Mouse (Mus musculus) MN1 (cell line): ENCODE measurements around the gene Acvr1.

Source experiments
- DNase-seq: peaks from one replicate; pipeline ENCODE4 v3.0.0-alpha.2; 2016; ENCODE audit warnings: low spot score

Acvr1 gene

GRCm38 (mm10) chr2:58408926-58409634, 157.9 kb downstream of the Acvr1 start:
- no peak for DNase-seq

DNA sequence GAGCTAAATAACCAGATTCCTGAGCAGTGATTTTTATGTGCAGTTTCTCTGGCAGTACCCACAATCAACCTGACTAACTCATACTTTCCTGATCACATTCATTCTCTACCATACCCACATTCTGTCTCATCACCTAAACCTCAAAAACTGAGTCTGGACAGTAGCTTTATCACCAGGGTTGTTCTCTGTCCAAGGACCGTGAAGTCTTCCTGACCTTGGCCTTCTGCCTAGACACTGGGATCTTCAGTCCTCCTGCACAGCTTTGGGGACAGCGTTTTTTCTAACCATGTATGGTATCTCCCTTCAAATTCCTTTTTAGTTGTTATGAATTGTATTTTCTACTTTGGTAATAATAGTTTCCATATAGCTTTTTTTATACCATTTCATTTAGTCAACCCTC, 163.5 kb downstream of the Acvr1 start:
- no peak for DNase-seq

DNA sequence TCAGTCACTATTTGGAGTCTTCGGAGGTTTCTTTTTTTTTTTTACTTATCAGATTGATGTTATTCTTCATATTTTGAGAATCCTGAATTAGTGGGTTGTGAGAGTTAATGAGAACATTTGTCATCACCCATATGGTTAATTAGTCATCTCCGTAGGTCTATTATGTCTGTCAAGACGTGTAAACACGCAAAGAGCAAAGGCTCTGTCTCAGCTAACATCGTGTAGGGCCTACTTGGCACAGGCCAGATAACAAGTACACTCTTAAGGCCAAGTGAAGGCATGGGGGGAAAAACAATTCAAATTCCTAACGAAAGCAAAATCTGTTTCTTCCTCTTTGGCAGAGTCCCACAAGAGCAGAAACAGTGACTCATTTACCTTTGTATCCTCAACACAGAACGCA, 178.4 kb downstream of the Acvr1 start:
- DNase-seq, result no peak

GRCm38 (mm10) chr2:58380020-58380419, 186.9 kb downstream of the Acvr1 start:
- DNase-seq, result no peak

DNA sequence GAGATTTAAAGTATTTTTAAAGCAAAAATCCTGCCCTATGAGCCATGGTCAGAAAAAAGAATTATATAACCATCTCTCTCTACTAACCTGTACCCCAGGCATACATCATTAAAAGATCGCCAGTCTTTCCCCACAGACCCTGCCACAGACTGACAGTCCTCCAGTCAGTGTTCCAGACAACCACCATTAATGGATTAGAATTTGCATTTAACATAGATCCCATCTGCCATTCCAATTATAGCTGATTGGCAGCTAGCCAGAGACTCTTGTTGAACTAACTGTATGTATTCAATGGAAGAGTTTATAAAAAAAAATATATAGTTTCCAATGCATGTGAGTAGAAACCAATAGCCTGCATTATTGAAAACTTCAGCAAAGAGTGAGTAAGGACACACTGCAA, 187.5 kb downstream of the Acvr1 start:
- DNase-seq, result no peak

- DNase-seq, result no peak
Measured at GRCm38 (mm10) chr2:58377417-58378130, 189.4 kb downstream of the Acvr1 start.

DNA sequence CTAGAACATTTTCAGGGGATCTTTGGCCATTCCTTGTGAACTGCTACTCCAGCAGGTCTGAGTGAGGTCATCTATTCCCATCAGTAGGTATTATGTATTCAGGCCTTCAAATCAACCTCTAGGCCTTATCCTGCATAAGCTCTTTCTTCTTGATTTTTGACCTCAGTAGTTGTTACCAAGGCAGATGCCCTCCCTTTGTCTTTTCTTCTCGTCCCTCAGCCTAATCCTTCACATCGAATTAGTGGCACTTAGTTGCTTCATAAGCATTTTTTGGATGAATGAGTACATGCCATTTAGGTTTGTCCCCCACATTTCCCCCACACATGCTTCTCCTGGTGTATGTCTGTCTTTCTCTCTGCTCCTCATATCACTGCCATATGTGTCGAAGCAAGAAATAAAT, 200.8 kb downstream of the Acvr1 start:
- no peak for DNase-seq

DNA sequence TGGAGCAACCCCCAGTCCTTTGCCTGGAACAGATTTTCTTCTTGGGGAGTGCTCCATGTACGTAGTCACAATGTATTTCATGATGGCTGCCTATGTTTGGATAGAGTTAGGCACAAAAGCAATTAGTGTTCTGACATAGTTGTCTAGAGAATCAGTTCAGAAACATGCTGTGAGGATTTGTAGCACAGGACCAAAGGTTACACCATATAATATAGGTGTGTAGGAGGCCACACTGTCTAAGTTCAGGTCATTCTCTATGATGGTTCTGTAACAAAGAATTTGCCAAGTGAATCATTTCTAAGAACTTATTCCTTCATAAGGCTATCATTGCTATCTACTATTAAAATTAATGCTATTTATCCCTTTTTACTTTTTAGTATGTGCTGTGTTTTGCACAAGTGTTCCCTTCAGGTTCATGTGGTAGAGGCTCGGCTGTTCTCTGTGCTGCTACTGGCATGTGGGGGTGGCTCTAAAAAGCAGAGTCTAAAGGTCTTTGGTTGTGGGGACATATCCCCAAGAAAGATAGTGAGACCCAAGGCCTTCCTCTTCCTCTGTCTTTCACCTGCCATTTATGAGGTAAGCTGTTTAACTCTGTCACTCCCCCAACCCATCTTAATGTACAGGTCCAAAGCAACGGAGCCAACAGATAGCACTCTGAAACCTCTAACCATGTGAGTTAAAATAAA, 205.5 kb downstream of the Acvr1 start:
- DNase-seq, result no peak

DNA sequence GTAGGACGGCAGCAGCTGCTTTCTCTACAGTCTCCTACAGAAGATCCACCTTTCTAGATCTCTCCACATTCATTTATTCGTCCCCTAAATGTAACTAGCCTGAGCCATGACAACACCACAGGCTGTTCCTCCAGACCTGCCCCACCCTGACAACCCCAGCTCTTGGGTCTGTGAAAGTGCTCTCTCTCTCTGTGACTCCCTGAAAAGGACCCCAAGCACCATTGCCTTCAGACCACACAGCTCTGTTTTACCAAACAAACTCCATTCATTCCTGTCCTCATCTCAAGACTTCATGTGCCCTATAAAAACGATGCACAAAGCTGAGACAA, 208.9 kb downstream of the Acvr1 start:
- DNase-seq, result no peak

- no peak for DNase-seq
Measured at GRCm38 (mm10) chr2:58357414-58358131, 209.4 kb downstream of the Acvr1 start, which contains the start of gene Acvr1c. Gene Acvr1c, minus strand, starts transcription at chr2:58357895.

GRCm38 (mm10) chr2:58357068-58357413, 209.9 kb downstream of the Acvr1 start:
- no peak for DNase-seq

DNA sequence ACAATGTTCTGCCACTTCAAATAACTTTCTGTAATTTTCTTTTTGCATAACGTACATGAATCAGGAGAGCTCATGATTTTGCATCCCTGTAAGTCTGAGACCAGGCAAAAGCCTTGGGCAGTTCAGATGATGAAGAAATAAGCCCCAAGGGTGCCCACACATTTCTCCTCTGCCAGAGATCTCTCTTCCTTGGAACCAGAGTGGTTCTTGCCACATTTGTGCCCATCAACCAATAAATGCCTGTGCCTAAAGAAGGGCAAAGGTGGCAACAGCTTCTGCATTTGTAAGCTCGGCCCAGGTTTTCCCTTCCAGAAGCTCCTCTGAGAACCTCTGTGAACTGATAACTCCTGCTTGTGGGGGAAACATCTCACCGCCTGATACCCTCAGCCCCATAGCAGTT, 212.6 kb downstream of the Acvr1 start:
- DNase-seq, result no peak

DNA sequence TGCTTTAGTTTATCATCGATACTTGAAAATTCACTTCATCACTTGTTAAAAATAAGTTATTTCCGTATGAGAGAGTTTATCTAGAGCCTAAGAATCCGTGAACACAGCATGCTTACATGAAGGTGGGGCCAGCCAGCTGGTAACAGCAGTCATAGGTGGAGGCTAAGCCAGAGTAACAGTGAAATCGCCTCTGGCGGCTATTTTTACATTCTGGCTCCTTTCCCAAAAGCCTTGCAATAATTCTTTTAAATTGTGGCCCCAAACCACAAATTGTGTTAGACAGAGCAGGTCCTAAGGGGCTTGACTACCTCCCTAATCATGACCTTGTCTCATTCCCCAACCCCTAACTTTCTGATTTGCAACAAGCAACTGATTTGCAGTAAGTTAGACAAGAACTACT, 214.1 kb downstream of the Acvr1 start:
- DNase-seq, result no peak

DNA sequence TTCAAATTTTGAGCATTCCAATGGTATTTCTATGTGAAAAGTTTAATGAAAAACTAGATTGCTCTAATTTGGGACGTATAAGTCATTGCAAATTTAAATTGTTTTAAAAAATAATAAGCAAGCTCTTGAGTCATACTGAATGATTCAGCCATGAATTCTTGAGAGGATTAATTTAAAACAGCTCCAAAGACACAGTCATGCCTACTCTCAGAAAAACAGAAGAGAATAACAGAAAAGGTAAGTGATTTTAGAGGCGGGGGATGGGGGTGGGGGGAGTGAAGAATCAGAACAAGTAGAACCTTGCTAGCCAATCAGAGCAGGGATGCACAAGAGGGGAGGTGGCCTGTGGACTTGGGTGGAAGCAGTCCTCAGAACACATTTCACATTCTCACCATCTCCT, 216.3 kb downstream of the Acvr1 start:
- no peak for DNase-seq
